Mouse (Mus musculus) erythroblast, embryonic 14.5 days (primary cell): ENCODE results near the gene Ccr9. TPM values are rescaled to one million over a fixed set of nuclear protein-coding genes. Genes with fewer than 3 reads are reported as not detected.

Source experiments
- H3K27me3 ChIP-seq: 2 replicates; pipeline ENCODE4 v1.6.1; 2012; ENCODE audit warnings: inconsistent platforms; ENCODE audit not compliant: control insufficient read depth
- H3K36me3 ChIP-seq: 2 replicates; pipeline ENCODE4 v1.6.1; 2012; ENCODE audit warnings: mild to moderate bottlenecking, inconsistent platforms; ENCODE audit not compliant: control insufficient read depth
- H3K4me1 ChIP-seq: 2 replicates; pipeline ENCODE4 v1.6.1; 2012; ENCODE audit warnings: inconsistent platforms; ENCODE audit not compliant: control insufficient read depth
- H3K4me3 ChIP-seq: replicated peaks from 2 replicates; pipeline ENCODE3; 2012; ENCODE audit warnings: moderate library complexity, mild to moderate bottlenecking, inconsistent platforms
- H3K9me3 ChIP-seq: 2 replicates; pipeline ENCODE4 v1.6.1; 2012; ENCODE audit warnings: low read length, inconsistent platforms, mixed read lengths; ENCODE audit not compliant: control insufficient read depth
- GATA1 ChIP-seq: IDR thresholded peaks from 2 replicates; pipeline ENCODE4 v1.6.1; 2012; ENCODE audit warnings: low read length, inconsistent platforms, mixed read lengths
- TAL1 ChIP-seq: IDR thresholded peaks from 3 replicates; pipeline ENCODE4 v1.6.1; 2012; ENCODE audit warnings: low read length, inconsistent platforms, mixed read lengths
- polyA plus RNA-seq: library from polyadenylated mRNA; stranded (reverse); fragments of >175 nt; gene quantifications from 2 replicates; pipeline ENCODE4 v1.2.3, GENCODE M21; 2012

Ccr9 gene
- polyA plus RNA-seq, 1 experiment = not detected

- Histone ChIP-seq H3K4me3 (no peak within 1 kb of the TSS), H3K27me3 (no peaks in the 10 kb centered on the region), H3K36me3 (peaks cover 56% of the 10 kb centered on the region), H3K9me3 (no peaks in the 10 kb centered on the region), H3K4me1 (no peaks in the 10 kb centered on the region)
- TF ChIP-seq TAL1 (no peak), GATA1 (no peak)
Observed at GRCm38 (mm10) chr9:123806267-123806666, 128.0 kb downstream of the Ccr9 start, which contains the start of gene Cxcr6. Gene Cxcr6 (plus strand): TSS chr9:123806475.

GRCm38 (mm10) chr9:123808583-123808982, 130.3 kb downstream of the Ccr9 start:
- Histone ChIP-seq H3K4me3 (no peak overlapping the region), H3K27me3 (no peaks in the 10 kb centered on the region), H3K9me3 (no peaks in the 10 kb centered on the region), H3K4me1 (no peaks in the 10 kb centered on the region), H3K36me3 (peaks cover 60% of the 10 kb centered on the region)
- no peak for TF ChIP-seq TAL1
- TF ChIP-seq GATA1 = no peak

- TF ChIP-seq TAL1 = no peak
- TF ChIP-seq GATA1 = no peak
- H3K4me3 ChIP-seq = no peak overlapping the region
- peaks cover 80% of the 10 kb centered on the region for H3K36me3 ChIP-seq
- H3K27me3 ChIP-seq = no peaks in the 10 kb centered on the region
- H3K4me1 ChIP-seq = no peaks in the 10 kb centered on the region
- H3K9me3 ChIP-seq = no peaks in the 10 kb centered on the region
Observed at GRCm38 (mm10) chr9:123811831-123812230, 133.6 kb downstream of the Ccr9 start.

- H3K4me3 ChIP-seq = no peak overlapping the region
- H3K36me3 ChIP-seq = peaks cover 86% of the 10 kb centered on the region
- TF ChIP-seq TAL1 = no peak
- TF ChIP-seq GATA1 = no peak
- no peaks in the 10 kb centered on the region for H3K4me1 ChIP-seq
- H3K9me3 ChIP-seq = no peaks in the 10 kb centered on the region
- H3K27me3 ChIP-seq = no peaks in the 10 kb centered on the region
Observed at GRCm38 (mm10) chr9:123814326-123814725, 136.1 kb downstream of the Ccr9 start.

- Histone ChIP-seq H3K27me3 (no peaks in the 10 kb centered on the region), H3K36me3 (peaks cover 87% of the 10 kb centered on the region), H3K4me1 (no peaks in the 10 kb centered on the region), H3K9me3 (no peaks in the 10 kb centered on the region), H3K4me3 (no peak overlapping the region)
- TF ChIP-seq GATA1 (no peak), TAL1 (no peak)
Observed at GRCm38 (mm10) chr9:123814821-123815220, 136.6 kb downstream of the Ccr9 start.

GRCm38 (mm10) chr9:123815444-123815843, 137.2 kb downstream of the Ccr9 start:
- Histone ChIP-seq H3K4me1 (no peaks in the 10 kb centered on the region), H3K9me3 (no peaks in the 10 kb centered on the region), H3K36me3 (peaks cover 82% of the 10 kb centered on the region), H3K27me3 (no peaks in the 10 kb centered on the region), H3K4me3 (no peak overlapping the region)
- TF ChIP-seq TAL1 (no peak), GATA1 (no peak)

- Histone ChIP-seq H3K27me3 (no peaks in the 10 kb centered on the region), H3K4me3 (no peak overlapping the region), H3K4me1 (no peaks in the 10 kb centered on the region), H3K9me3 (no peaks in the 10 kb centered on the region), H3K36me3 (peaks cover 82% of the 10 kb centered on the region)
- TF ChIP-seq GATA1 (no peak), TAL1 (no peak)
Observed at GRCm38 (mm10) chr9:123815996-123816395, 137.8 kb downstream of the Ccr9 start.

- Histone ChIP-seq H3K4me1 (no peaks in the 10 kb centered on the region), H3K27me3 (no peaks in the 10 kb centered on the region), H3K9me3 (no peaks in the 10 kb centered on the region), H3K4me3 (no peak overlapping the region), H3K36me3 (peaks cover 84% of the 10 kb centered on the region)
- no peak for TF ChIP-seq TAL1
- no peak for TF ChIP-seq GATA1
Observed at GRCm38 (mm10) chr9:123818601-123819000, 140.4 kb downstream of the Ccr9 start.

- H3K27me3 ChIP-seq = no peaks in the 10 kb centered on the region
- H3K9me3 ChIP-seq = no peaks in the 10 kb centered on the region
- no peak for TF ChIP-seq GATA1
- no peak for TF ChIP-seq TAL1
- peaks cover 95% of the 10 kb centered on the region for H3K36me3 ChIP-seq
- H3K4me1 ChIP-seq = no peaks in the 10 kb centered on the region
- no peak overlapping the region for H3K4me3 ChIP-seq
Observed at GRCm38 (mm10) chr9:123826631-123827030, 148.4 kb downstream of the Ccr9 start.

- Histone ChIP-seq H3K4me1 (no peaks in the 10 kb centered on the region), H3K36me3 (peaks cover 83% of the 10 kb centered on the region), H3K9me3 (no peaks in the 10 kb centered on the region), H3K4me3 (no peak overlapping the region), H3K27me3 (no peaks in the 10 kb centered on the region)
- TF ChIP-seq GATA1 (no peak), TAL1 (no peak)
Observed at GRCm38 (mm10) chr9:123828916-123829315, 150.7 kb downstream of the Ccr9 start.

Other genes with a start within 250 kb of the Ccr9 start
- 1.1 TPM in 2 replicates for gene Limd1, start 199.7 kb upstream of the Ccr9 start, polyA plus RNA-seq
- 0.07 and 0.08 TPM in 2 replicates for gene Sacm1l, start 148.7 kb upstream of the Ccr9 start, polyA plus RNA-seq
- 0.29 TPM in 1 of 2 replicates, not detected in the other for gene Slc6a20b, start 45.9 kb upstream of the Ccr9 start, polyA plus RNA-seq
- gene Slc6a20a, start 446 bp downstream of the Ccr9 start, polyA plus RNA-seq = 0.23 and 0.45 TPM in 2 replicates
- gene Lztfl1, start 39.3 kb downstream of the Ccr9 start, polyA plus RNA-seq = 0.10 and 0.38 TPM in 2 replicates
- gene Cxcr6, start 128.0 kb downstream of the Ccr9 start, polyA plus RNA-seq = 0.03 TPM in 1 of 2 replicates, not detected in the other
- 0.07 and 0.08 TPM in 2 replicates for gene Fyco1, start 173.5 kb downstream of the Ccr9 start, polyA plus RNA-seq
- gene Xcr1, start 183.6 kb downstream of the Ccr9 start, polyA plus RNA-seq = not detected in 2 replicates